Mouse (Mus musculus) CH12.LX (cell line): ENCODE results near the gene Senp7. TPM values are rescaled to one million over a fixed set of nuclear protein-coding genes. Genes with fewer than 3 reads are reported as not detected.
"Not testable (repeated sequence)": the region's sequence is repeated elsewhere in the genome, so short reads cannot be mapped to it uniquely, and the experiment has no call there.

ENCODE experiments used
- DNase-seq: peaks from one replicate; pipeline ENCODE4 v3.0.0-alpha.2; 2013; ENCODE audit errors: extremely low read depth
- H3K27ac ChIP-seq: 2 replicates; pipeline ENCODE4 v1.5.1; 2012; ENCODE audit warnings: low read depth, mild to moderate bottlenecking, control low read depth, moderate library complexity; ENCODE audit not compliant: insufficient read depth
- H3K27me3 ChIP-seq: replicated peaks from 2 replicates; pipeline ENCODE3; 2012; ENCODE audit warnings: inconsistent platforms
- H3K36me3 ChIP-seq, 2 experiments: replicated peaks in 1 of 2; 2 replicates each; pipeline versions ENCODE3 to v1.6.1; 2012; ENCODE audit warnings: inconsistent platforms in 1 of 2, low read length in 1 of 2, mild to moderate bottlenecking in 1 of 2, mixed read lengths in 1 of 2, moderate library complexity in 1 of 2; ENCODE audit not compliant: control insufficient read depth in 1 of 2, insufficient read depth in 1 of 2
- H3K4me1 ChIP-seq, 2 experiments: 2 replicates each; pipeline ENCODE4 v1.6.1; 2012; ENCODE audit warnings: inconsistent platforms in 1 of 2, moderate library complexity in 1 of 2; ENCODE audit not compliant: insufficient read depth in 2 of 2, control insufficient read depth in 1 of 2
- H3K4me2 ChIP-seq: 2 replicates; pipeline ENCODE4 v1.6.1; 2012; ENCODE audit warnings: low read depth, mild to moderate bottlenecking, control low read depth; ENCODE audit not compliant: poor library complexity, insufficient read depth, severe bottlenecking
- H3K4me3 ChIP-seq, 3 experiments: fragments of 150-350 bp in 1 of 3; sonication (generic) in 1 of 3; replicated peaks in 1 of 3; 2 replicates each; pipeline versions ENCODE3 to v1.5.1; 2011 to 2012; ENCODE audit warnings: low read depth in 2 of 3, low read length in 2 of 3, mild to moderate bottlenecking in 2 of 3, moderate library complexity in 2 of 3, control low read depth in 1 of 3, improper control_type of control experiment in 1 of 3, inconsistent platforms in 1 of 3, mixed read lengths in 1 of 3; ENCODE audit not compliant: poor library complexity in 1 of 3
- H3K79me2 ChIP-seq: replicated peaks from 2 replicates; pipeline ENCODE4 v1.6.1; 2012; ENCODE audit warnings: mild to moderate bottlenecking, moderate library complexity; ENCODE audit not compliant: control insufficient read depth, poor library complexity, insufficient read depth, severe bottlenecking; ENCODE audit errors: extremely low read depth
- H3K9ac ChIP-seq: 2 replicates; pipeline ENCODE4 v1.6.1; 2012; ENCODE audit warnings: low read depth, mild to moderate bottlenecking, control low read depth, moderate library complexity; ENCODE audit not compliant: insufficient read depth
- H3K9me3 ChIP-seq: replicated peaks from 2 replicates; pipeline ENCODE3; 2012; ENCODE audit warnings: low read length, inconsistent platforms, mixed read lengths
- BHLHE40 ChIP-seq: IDR thresholded peaks from 2 replicates; pipeline ENCODE4 v1.6.1; 2011; ENCODE audit warnings: mild to moderate bottlenecking, low read depth, low read length, improper control_type of control experiment
- CTCF ChIP-seq, 2 experiments: IDR thresholded peaks in 1 of 2; conservative IDR thresholded peaks in 1 of 2; 2 replicates each; pipeline ENCODE4 v1.5.1; 2011 to 2012; ENCODE audit warnings: low read depth in 2 of 2, low read length in 2 of 2, improper control_type of control experiment in 1 of 2, inconsistent platforms in 1 of 2, mild to moderate bottlenecking in 1 of 2, moderate library complexity in 1 of 2
- E2F4 ChIP-seq: IDR thresholded peaks from 2 replicates; pipeline ENCODE4 v1.6.1; 2011; ENCODE audit warnings: low read depth, low read length, improper control_type of control experiment; ENCODE audit not compliant: insufficient replicate concordance
- EP300 ChIP-seq: IDR thresholded peaks from 2 replicates; pipeline ENCODE4 v1.6.1; 2011; ENCODE audit warnings: low read length, improper control_type of control experiment
- JUN ChIP-seq: IDR thresholded peaks from 2 replicates; pipeline ENCODE4 v1.6.1; 2011; ENCODE audit warnings: low read depth, mild to moderate bottlenecking, low read length, improper control_type of control experiment, moderate library complexity; ENCODE audit not compliant: insufficient read depth
- MAFK ChIP-seq: IDR thresholded peaks from 2 replicates; pipeline ENCODE4 v1.6.1; 2011; ENCODE audit warnings: low read length, improper control_type of control experiment; ENCODE audit not compliant: insufficient replicate concordance
- MAZ ChIP-seq: IDR thresholded peaks from 2 replicates; pipeline ENCODE4 v1.6.1; 2012; ENCODE audit warnings: low read depth, mild to moderate bottlenecking, inconsistent platforms, low read length, improper control_type of control experiment, moderate library complexity
- MEF2A ChIP-seq: IDR thresholded peaks from 2 replicates; pipeline ENCODE4 v1.6.1; 2014; ENCODE audit warnings: low read depth, mild to moderate bottlenecking, inconsistent platforms, low read length, improper control_type of control experiment, borderline replicate concordance
- MYC ChIP-seq: IDR thresholded peaks from 2 replicates; pipeline ENCODE4 v1.6.1; 2011; ENCODE audit warnings: low read depth, mild to moderate bottlenecking, improper control_type of control experiment, low read length
- NRF1 ChIP-seq: IDR thresholded peaks from 2 replicates; pipeline ENCODE4 v1.6.1; 2014; ENCODE audit warnings: low read depth, mild to moderate bottlenecking, inconsistent platforms, low read length, improper control_type of control experiment, moderate library complexity
- PAX5 ChIP-seq: IDR thresholded peaks from 2 replicates; pipeline ENCODE4 v1.6.1; 2012; ENCODE audit warnings: low read length, inconsistent platforms, mixed read lengths
- POLR2A ChIP-seq: IDR thresholded peaks from 2 replicates; pipeline ENCODE4 v1.6.1; 2011; ENCODE audit warnings: low read depth, mild to moderate bottlenecking, improper control_type of control experiment, low read length
- RCOR1 ChIP-seq: conservative IDR thresholded peaks from 2 replicates; pipeline ENCODE4 v1.6.1; 2012; ENCODE audit warnings: low read depth, mild to moderate bottlenecking, inconsistent platforms, low read length, improper control_type of control experiment
- SMC3 ChIP-seq: IDR thresholded peaks from 2 replicates; pipeline ENCODE4 v1.6.1; 2011; ENCODE audit warnings: low read depth, low read length, improper control_type of control experiment
- USF1 ChIP-seq: IDR thresholded peaks from 2 replicates; pipeline ENCODE4 v1.6.1; 2014; ENCODE audit warnings: low read depth, mild to moderate bottlenecking, inconsistent platforms, low read length, improper control_type of control experiment
- USF2 ChIP-seq: conservative IDR thresholded peaks from 2 replicates; pipeline ENCODE4 v1.6.1; 2011; ENCODE audit warnings: low read depth, low read length, improper control_type of control experiment
- ZNF384 ChIP-seq: IDR thresholded peaks from 2 replicates; pipeline ENCODE4 v1.6.1; 2012; ENCODE audit warnings: low read depth, low read length, improper control_type of control experiment, inconsistent platforms
- dilution Hi-C: fragments of 300-500 bp; cut with MboI; formaldehyde crosslinking; loops from 2 replicates; pipeline ENCODE4 v1.14.3; 2020; ENCODE audit warnings: low sequenced_read_pairs; ENCODE audit not compliant: extremely low pct_unique_long_range_greater_than_20kb, extremely low pct_ligation_motif_present
- in situ Hi-C: fragments of 300-500 bp; cut with MboI; formaldehyde crosslinking; loops from 3 replicates; pipeline ENCODE4 v1.14.3; 2019; ENCODE audit warnings: low sequenced_read_pairs, low pct_ligation_motif_present, low pct_unique_long_range_greater_than_20kb, mixed read lengths
- polyA plus RNA-seq: library from polyadenylated mRNA; unstranded; fragments of >175 nt; gene quantifications from 2 replicates; pipeline ENCODE4 v1.2.1, GENCODE M21; 2012; ENCODE audit warnings: low read depth; ENCODE audit not compliant: insufficient read length
- total RNA-seq, 2 experiments: library from RNA; depleted of rRNA; stranded (reverse); fragments of 300-350 nt in 1 of 2; fragments of >200 nt in 1 of 2; gene quantifications; 2 replicates each; pipeline ENCODE4 v1.2.3; 2012 to 2014

The Senp7 gene
- total RNA-seq (2012; rRNA removed) (9.9 and 12.3 TPM in 2 replicates), total RNA-seq (2014; rRNA removed) (15.5 and 16.5 TPM in 2 replicates), polyA plus RNA-seq (23.7 and 26.4 TPM in 2 replicates)

DNA sequence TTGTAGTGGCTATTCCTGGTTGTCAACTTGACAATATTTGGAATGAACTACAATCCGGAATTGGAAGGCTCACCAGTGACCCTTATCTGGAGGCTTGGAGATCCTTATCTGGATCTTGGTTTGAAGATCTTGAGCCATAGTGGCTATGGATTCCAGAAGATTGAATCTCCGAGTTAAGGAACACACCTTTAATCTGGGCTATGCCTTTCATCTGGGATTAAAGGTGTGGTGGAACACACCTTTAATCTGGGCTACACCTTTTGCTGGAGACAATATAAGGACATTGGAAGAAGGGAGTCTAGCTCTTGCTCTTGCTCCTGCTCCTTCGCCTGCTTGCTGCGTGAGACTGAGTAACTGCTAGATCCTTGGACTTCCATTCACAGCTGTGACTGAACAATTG, at the start of gene Senp7:
Gene Senp7, plus strand, starts transcription at position 301 of the 400 bp plus-strand sequence.
- DNase-seq, dilution Hi-C loops: not testable (repeated sequence)

DNA sequence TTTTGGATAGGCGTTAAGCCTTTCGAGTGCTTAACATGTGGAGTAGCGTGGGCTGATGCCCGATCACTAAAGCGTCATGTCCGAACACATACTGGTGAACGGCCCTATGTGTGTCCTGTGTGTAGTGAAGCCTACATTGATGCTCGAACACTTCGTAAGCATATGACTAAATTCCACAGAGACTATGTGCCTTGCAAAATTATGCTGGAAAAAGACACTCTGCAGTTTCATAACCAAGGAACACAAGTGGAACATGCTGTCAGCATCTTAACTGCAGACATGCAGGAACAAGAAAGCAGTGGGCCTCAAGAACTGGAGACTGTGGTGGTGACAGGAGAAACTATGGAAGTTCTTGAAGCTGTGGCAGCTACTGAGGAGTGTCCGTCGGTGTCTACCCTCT, 41.3 kb upstream of the Senp7 start:
- TF ChIP-seq POLR2A (no peak), EP300 (no peak), E2F4 (no peak), CTCF (conservative IDR thresholded peaks at IDR 0.05 in 1 of 2, IDR thresholded peaks at IDR 0.05 in 1 of 2; ENCODE audit: low read depth in 2 of 2, low read length in 2 of 2) (no peak), MYC (no peak), PAX5 (no peak), RCOR1 (no peak), SMC3 (no peak), USF2 (no peak), USF1 (no peak), BHLHE40 (no peak), MEF2A (no peak), JUN (no peak), MAZ (no peak), MAFK (no peak), ZNF384 (no peak), NRF1 (no peak)
- in situ Hi-C loops, result no loop called here
- dilution Hi-C loops, result no loop called here
- H3K36me3 ChIP-seq, result peaks cover 41 to 85% of the 10 kb centered on the region in 2 experiments
- no peak overlapping the region for H3K9ac ChIP-seq
- H3K4me2 ChIP-seq, result no peak overlapping the region
- no peak for DNase-seq
- no peak overlapping the region for H3K4me3 ChIP-seq
- peaks cover 0 to 3% of the 10 kb centered on the region in 2 experiments; a peak in 2 of 4 replicates for H3K4me1 ChIP-seq
- H3K27me3 ChIP-seq, result no peaks in the 10 kb centered on the region
- no peak overlapping the region for H3K27ac ChIP-seq
- no peaks in the 10 kb centered on the region; the same call in 1 of the 2 replicates for H3K79me2 ChIP-seq
- H3K9me3 ChIP-seq, result no peaks in the 10 kb centered on the region

More for the DNA sequence above, at the start of gene Senp7:
- H3K27me3 ChIP-seq, H3K4me3 ChIP-seq, H3K4me2 ChIP-seq, H3K27ac ChIP-seq, H3K79me2 ChIP-seq, H3K4me1 ChIP-seq, H3K9me3 ChIP-seq, H3K36me3 ChIP-seq, H3K9ac ChIP-seq, in situ Hi-C loops: not testable (repeated sequence)
